Mouse (Mus musculus): ENCODE measurements around the gene Ncoa1. TPM values are rescaled to one million over a fixed set of nuclear protein-coding genes. Genes with fewer than 3 reads are reported as not detected.

The Ncoa1 gene
- total RNA-seq, 1 experiment: 13.3 TPM

GRCm38 (mm10) chr12:4198702-4199101, 278.3 kb downstream of the Ncoa1 start:
- Histone ChIP-seq H3K4me3 (ENCODE audit: insufficient read depth in 1 of 2, low read depth in 1 of 2, low read length in 2 of 2, poor library complexity in 1 of 2, severe bottlenecking in 1 of 2) (no peak overlapping the region), H3K9me3 (ENCODE audit: control insufficient read depth, insufficient read depth, low read depth, low read length) (no peaks in the 10 kb centered on the region), H3K27ac (ENCODE audit: insufficient read depth, low read depth, low read length, poor library complexity, severe bottlenecking) (no peak overlapping the region), H3K9ac (ENCODE audit: insufficient read depth, low read depth, low read length, poor library complexity, severe bottlenecking) (no peak overlapping the region), H3K4me1 (ENCODE audit: control insufficient read depth in 2 of 2, insufficient read depth in 2 of 2, low read length in 2 of 2, poor library complexity in 1 of 2) (peaks cover 3 to 15% of the 10 kb centered on the region in 2 experiments; a peak in 2 of 4 replicates), H3K36me3 (ENCODE audit: control insufficient read depth, insufficient read depth, low read length, poor library complexity, severe bottlenecking) (peaks cover 9% of the 10 kb centered on the region; the same call in 1 of the 2 replicates)
- in situ Hi-C loops (cut with MboI; ENCODE audit: low sequenced_read_pairs in 2 of 2, unreplicated experiment in 2 of 2): no loop called here
- DNase-seq (ENCODE audit: low read depth, low spot score): no peak
- TF ChIP-seq ZNF384 (IDR thresholded peaks at IDR 0.05; ENCODE audit: low read depth, low read length) (no peak), CHD2 (IDR thresholded peaks at IDR 0.05; ENCODE audit: low read depth, low read length) (no peak), ZC3H11A (IDR thresholded peaks at IDR 0.05; ENCODE audit: borderline replicate concordance, low read depth, low read length) (no peak), HCFC1 (IDR thresholded peaks at IDR 0.05; ENCODE audit: borderline replicate concordance, insufficient read depth, low read length) (no peak), MAFK (IDR thresholded peaks at IDR 0.05; ENCODE audit: insufficient read depth, low read depth, low read length) (no peak)

Other genes with a start within 250 kb of the Ncoa1 start
- 4.6 and 5.8 TPM in 2 replicates for gene Ptrhd1, start 243.2 kb downstream of the Ncoa1 start, total RNA-seq (2012; rRNA removed)
- 17.6 and 22.0 TPM in 2 replicates for gene Cenpo, start 242.9 kb downstream of the Ncoa1 start, total RNA-seq (2012; rRNA removed)
- gene Itsn2, start 115.5 kb upstream of the Ncoa1 start, total RNA-seq (2012; rRNA removed): 35.2 and 35.4 TPM in 2 replicates
- not detected in 2 replicates for gene Gm3625, start 115.7 kb upstream of the Ncoa1 start, total RNA-seq (2012; rRNA removed)